Mouse (Mus musculus): ENCODE results near the gene Ints1. TPM values are rescaled to one million over a fixed set of nuclear protein-coding genes. Genes with fewer than 3 reads are reported as not detected.

Ints1 gene
- polyA plus RNA-seq (2012; rRNA removed) = 9.9 and 11.8 TPM in 2 replicates

GRCm38 (mm10) chr5:139775216-139775926 is at the start of gene Ints1:
Gene Ints1, minus strand, starts transcription at chr5:139775674.

DNA sequence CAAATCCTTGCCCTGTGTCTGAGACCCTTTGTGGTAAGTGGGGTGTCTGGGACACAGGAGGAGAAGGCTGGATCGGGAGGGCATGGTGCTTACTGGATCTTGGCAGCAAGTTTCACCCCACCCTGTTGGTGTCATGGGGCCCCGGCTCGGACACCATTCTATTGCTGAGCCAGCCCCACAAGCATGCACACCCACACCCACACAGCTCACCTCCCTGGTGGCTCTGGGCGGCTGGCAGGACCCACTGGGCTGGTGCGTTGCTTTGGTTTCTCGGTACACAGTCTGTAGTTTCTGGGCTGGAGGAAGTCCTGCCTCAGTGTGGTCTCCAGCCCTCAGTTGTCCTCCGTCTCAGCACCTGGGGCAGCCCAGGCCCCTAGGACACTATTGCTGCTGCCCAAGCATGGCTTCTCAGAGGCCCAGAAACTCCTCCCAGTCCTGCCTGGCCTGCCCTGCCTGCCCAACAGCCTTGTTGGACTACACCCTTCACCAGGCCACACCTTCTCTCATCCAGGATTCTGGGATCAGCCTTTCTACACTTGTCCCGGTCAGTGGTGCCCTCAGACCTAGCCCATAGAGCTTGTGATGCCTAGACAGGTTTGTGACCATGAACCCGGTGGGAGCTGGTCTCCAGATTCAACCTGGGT is 44.2 kb upstream of the Ints1 start, which contains the start of gene Tmem184a:
Gene Tmem184a (minus strand): TSS at position 380 of the 644 bp plus-strand sequence.

GRCm38 (mm10) chr5:139791227-139792158 is 16.0 kb upstream of the Ints1 start, which contains the start of gene Mafk:
Gene Mafk, plus strand, starts transcription at chr5:139791513.

GRCm38 (mm10) chr5:139735677-139736503 is 39.6 kb downstream of the Ints1 start, which contains the start of gene Micall2:
Gene Micall2, minus strand, starts transcription at chr5:139736336.

Other genes starting within 250 kb of the Ints1 start
- not detected in 2 replicates for gene Uncx, start 232.2 kb downstream of the Ints1 start, polyA plus RNA-seq (2012; rRNA removed)
- 6.7 and 7.6 TPM in 2 replicates for gene Micall2, start 39.3 kb downstream of the Ints1 start, polyA plus RNA-seq (2012; rRNA removed)
- 19.9 and 23.8 TPM in 2 replicates for gene Mafk, start 15.8 kb upstream of the Ints1 start, polyA plus RNA-seq (2012; rRNA removed)
- gene Tmem184a, start 44.2 kb upstream of the Ints1 start, polyA plus RNA-seq (2012; rRNA removed) = 0.55 and 0.81 TPM in 2 replicates
- gene Gm26938, start 50.7 kb upstream of the Ints1 start, polyA plus RNA-seq (2012; rRNA removed) = not detected in 2 replicates
- 32.4 and 37.8 TPM in 2 replicates for gene Psmg3, start 51.2 kb upstream of the Ints1 start, polyA plus RNA-seq (2012; rRNA removed)
- gene Elfn1, start 132.3 kb upstream of the Ints1 start, polyA plus RNA-seq (2012; rRNA removed) = 0.07 and 0.08 TPM in 2 replicates